8 mouse cellular contexts compared by ENCODE assay signal in the genomic region with DNA sequence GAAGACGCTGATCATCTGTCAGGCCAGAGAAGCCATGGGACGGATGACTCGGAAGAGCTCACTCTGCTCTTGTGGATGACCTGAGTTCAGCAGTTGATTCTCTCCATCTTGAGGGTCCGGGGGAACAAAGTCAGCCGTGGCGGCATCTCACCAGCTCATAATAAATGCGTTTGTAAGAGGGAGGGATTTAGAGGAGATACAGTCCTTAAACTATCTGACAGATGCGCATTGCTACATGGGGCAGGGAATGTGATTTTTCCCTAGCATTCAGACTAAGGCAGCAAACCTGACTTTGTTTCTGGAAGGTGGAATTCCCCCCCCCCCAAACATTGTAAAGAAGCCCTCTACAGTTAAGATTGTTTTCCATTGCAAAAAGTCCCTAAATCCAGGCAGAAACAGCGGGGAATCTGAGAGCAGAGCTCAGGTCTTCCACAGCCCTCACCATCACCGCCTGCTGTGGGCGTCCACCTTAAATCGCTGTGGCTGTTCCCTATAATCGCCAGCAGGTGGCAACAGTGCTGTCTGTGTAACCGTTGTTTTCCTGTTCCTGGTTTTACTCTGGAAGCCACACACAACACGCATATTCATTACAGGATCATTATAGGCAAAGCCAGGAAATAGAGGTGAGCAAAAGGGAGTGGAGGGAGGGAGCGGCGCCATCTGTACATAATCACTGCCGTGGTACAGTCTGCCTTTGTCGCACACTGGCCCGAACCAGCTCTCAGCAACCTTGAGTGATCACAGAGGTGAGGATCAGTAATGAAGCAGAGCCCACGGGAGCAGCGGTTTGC.
DNase-seq lines count a peak whose midpoint lies in the region; ATAC-seq and TF ChIP-seq lines count a peak whose summit lies in the region.

No protein-coding gene starts in this region.

- dilution Hi-C loops in CH12.LX (cut with MboI; ENCODE audit: extremely low pct_ligation_motif_present, extremely low pct_unique_long_range_greater_than_20kb, low sequenced_read_pairs) = no loop called here

- H3K9me3 ChIP-seq in CH12.LX (replicated peaks; ENCODE audit: low read length) = no peaks in the 10 kb centered on the region
- H3K9me3 ChIP-seq in forebrain, embryonic 10.5 days = no peaks in the 10 kb centered on the region
- H3K9me3 ChIP-seq in heart, embryonic 15.5 days (replicated peaks) = no peaks in the 10 kb centered on the region
- H3K9me3 ChIP-seq in liver, embryonic 12.5 days (replicated peaks) = no peaks in the 10 kb centered on the region
- no peaks in the 10 kb centered on the region for H3K9me3 ChIP-seq in stomach, embryonic 14.5 days (ENCODE audit: control insufficient read depth, low read depth, low read length)

- H3K27ac ChIP-seq in CH12.LX (ENCODE audit: insufficient read depth, low read depth) = no peak overlapping the region
- peak overlapping the region; percentile 63 for H3K27ac ChIP-seq in forebrain, embryonic 10.5 days
- H3K27ac ChIP-seq in heart, embryonic 15.5 days = peak overlapping the region; percentile 35; the same call in 1 of the 2 replicates
- no peak overlapping the region for H3K27ac ChIP-seq in liver, embryonic 12.5 days
- H3K27ac ChIP-seq in stomach, embryonic 14.5 days (ENCODE audit: low read length) = no peak overlapping the region

- H3K36me3 ChIP-seq in CH12.LX (replicated peaks in 1 of 2; ENCODE audit: control insufficient read depth in 1 of 2, insufficient read depth in 1 of 2, low read length in 1 of 2) = peaks cover 44 to 73% of the 10 kb centered on the region in 2 experiments
- H3K36me3 ChIP-seq in forebrain, embryonic 10.5 days (replicated peaks) = no peaks in the 10 kb centered on the region
- no peaks in the 10 kb centered on the region for H3K36me3 ChIP-seq in heart, embryonic 15.5 days
- no peaks in the 10 kb centered on the region for H3K36me3 ChIP-seq in liver, embryonic 12.5 days
- no peaks in the 10 kb centered on the region for H3K36me3 ChIP-seq in stomach, embryonic 14.5 days (ENCODE audit: control insufficient read depth, insufficient read depth, low read length)

- no peak overlapping the region for H3K4me3 ChIP-seq in CH12.LX (replicated peaks in 1 of 3; ENCODE audit: low read depth in 2 of 3, low read length in 2 of 3, poor library complexity in 1 of 3)
- H3K4me3 ChIP-seq in forebrain, embryonic 10.5 days = peak overlapping the region; percentile 42
- H3K4me3 ChIP-seq in heart, embryonic 15.5 days = peak overlapping the region; percentile 48
- peak overlapping the region; percentile 28; the same call in 1 of the 2 replicates for H3K4me3 ChIP-seq in liver, embryonic 12.5 days
- peak overlapping the region; percentile 10; the same call in 1 of the 2 replicates for H3K4me3 ChIP-seq in stomach, embryonic 14.5 days (ENCODE audit: low read depth, low read length)

- no peak overlapping the region for H3K9ac ChIP-seq in CH12.LX (ENCODE audit: insufficient read depth, low read depth)
- peak overlapping the region; percentile 55 for H3K9ac ChIP-seq in heart, embryonic 15.5 days
- H3K9ac ChIP-seq in liver, embryonic 12.5 days = no peak overlapping the region
- no peak overlapping the region for H3K9ac ChIP-seq in stomach, embryonic 14.5 days (replicated peaks; ENCODE audit: low read depth, low read length)

- no peak overlapping the region for H3K4me2 ChIP-seq in CH12.LX (ENCODE audit: insufficient read depth, low read depth, poor library complexity, severe bottlenecking)
- peak overlapping the region; percentile 77 for H3K4me2 ChIP-seq in heart, embryonic 15.5 days
- peak overlapping the region; percentile 58 for H3K4me2 ChIP-seq in liver, embryonic 12.5 days
- H3K4me2 ChIP-seq in stomach, embryonic 14.5 days (replicated peaks; ENCODE audit: low read depth, low read length) = peak overlapping the region; percentile 44

- peak; percentile 66 for DNase-seq in CH12.LX (ENCODE audit: extremely low read depth)
- DNase-seq in c-Kit-negative CD71-positive TER-119-positive erythroid progenitor cells, embryonic 14.5 days (ENCODE audit: low read depth, low spot score) = peak; percentile 6
- DNase-seq in forebrain, embryonic 10.5 days (ENCODE audit: extremely low spot score, low spot score) = peak; percentile 69
- peak; percentile 86 for DNase-seq in kidney, postnatal 14 days
- peak; percentile 33 to 50 for DNase-seq in natural killer cell, adult 2 months (ENCODE audit: low spot score in 2 of 2)

- WGBS in forebrain, embryonic 10.5 days = 30% methylated on average over 22 of the region's 22 CpGs
- 17% methylated on average over 22 of the region's 22 CpGs for WGBS in heart, embryonic 15.5 days
- 23% methylated on average over 22 of the region's 22 CpGs for WGBS in liver, embryonic 12.5 days (ENCODE audit: insufficient replicate concordance)
- 17% methylated on average over 22 of the region's 22 CpGs for WGBS in stomach, embryonic 14.5 days

- peaks cover 9% of the 10 kb centered on the region; the same call in 1 of the 2 replicates for H3K79me2 ChIP-seq in CH12.LX (replicated peaks; ENCODE audit: control insufficient read depth, extremely low read depth, insufficient read depth, poor library complexity, severe bottlenecking)

- peaks cover 0 to 35% of the 10 kb centered on the region in 2 experiments; a peak in 2 of 4 replicates for H3K4me1 ChIP-seq in CH12.LX (ENCODE audit: control insufficient read depth in 1 of 2, insufficient read depth in 2 of 2)
- peaks cover 13% of the 10 kb centered on the region for H3K4me1 ChIP-seq in forebrain, embryonic 10.5 days
- H3K4me1 ChIP-seq in heart, embryonic 15.5 days (replicated peaks) = peaks cover 11% of the 10 kb centered on the region; the same call in 1 of the 2 replicates
- H3K4me1 ChIP-seq in liver, embryonic 12.5 days = 0 out of 2 replicates have a peak, but pooled peaks cover 6% of the 10 kb centered on the region
- peaks cover 3% of the 10 kb centered on the region; the same call in 1 of the 2 replicates for H3K4me1 ChIP-seq in stomach, embryonic 14.5 days (ENCODE audit: control insufficient read depth, insufficient read depth, low read length)

- peak; percentile 73 to 77 for TF ChIP-seq CTCF in CH12.LX (conservative IDR thresholded peaks at IDR 0.05 in 1 of 2, IDR thresholded peaks at IDR 0.05 in 1 of 2; ENCODE audit: low read depth in 2 of 2, low read length in 2 of 2)

- TF ChIP-seq RAD21 in CH12.LX (IDR thresholded peaks at IDR 0.05; ENCODE audit: low read depth, low read length) = peak; percentile 70

- in situ Hi-C loops in CH12.LX (cut with MboI; ENCODE audit: low pct_ligation_motif_present, low pct_unique_long_range_greater_than_20kb, low sequenced_read_pairs) = loop anchor here (25.0 kb wide), 1 partner anchor 554 kb away; no protein-coding TSS in a partner anchor

- TF ChIP-seq POLR2A in CH12.LX (IDR thresholded peaks at IDR 0.05; ENCODE audit: low read depth, low read length) = no peak

- TF ChIP-seq EP300 in CH12.LX (IDR thresholded peaks at IDR 0.05; ENCODE audit: low read length) = no peak

- ATAC-seq in heart, embryonic 15.5 days (replicated peaks; ENCODE audit: insufficient number of reproducible peaks, insufficient read depth, low FRiP score, low read depth) = peak; percentile 74
- no peak for ATAC-seq in liver, embryonic 12.5 days
- ATAC-seq in stomach, embryonic 14.5 days (ENCODE audit: insufficient number of reproducible peaks, insufficient read depth, low FRiP score, low read depth) = peak; percentile 73; the same call in 1 of the 2 replicates

- H3K27me3 ChIP-seq in CH12.LX (replicated peaks) = no peaks in the 10 kb centered on the region
- no peaks in the 10 kb centered on the region; the same call in 1 of the 2 replicates for H3K27me3 ChIP-seq in forebrain, embryonic 10.5 days (ENCODE audit: poor library complexity, severe bottlenecking)
- H3K27me3 ChIP-seq in heart, embryonic 15.5 days = 0 out of 2 replicates have a peak, but pooled peaks cover 7% of the 10 kb centered on the region
- peaks cover 2% of the 10 kb centered on the region; the same call in 1 of the 2 replicates for H3K27me3 ChIP-seq in liver, embryonic 12.5 days (replicated peaks)
- no peaks in the 10 kb centered on the region for H3K27me3 ChIP-seq in stomach, embryonic 14.5 days (ENCODE audit: control insufficient read depth, insufficient read depth, low read length)

TF ChIP-seq in CH12.LX, 34 proteins besides CTCF, POLR2A, EP300 and RAD21:
- TF ChIP-seq SMC3 (IDR thresholded peaks at IDR 0.05; ENCODE audit: low read depth, low read length) (peak; percentile 88), ZC3H11A (IDR thresholded peaks at IDR 0.05; ENCODE audit: low read depth, low read length) (peak; percentile 58), GABPA (IDR thresholded peaks at IDR 0.05; ENCODE audit: insufficient replicate concordance, low read depth, low read length) (no peak), ELF1 (IDR thresholded peaks at IDR 0.05; ENCODE audit: low read depth, low read length) (0 out of 2 replicates have a peak, but pooled peaks have one; percentile 33)

Comparison
In these comparisons a context has a peak if more than half of its experiments do, and no peak if none do; other contexts are left out.
1. DNase-seq: peak in every context shown above with its lines; median percentile 86 in kidney, postnatal 14 days; 69 in forebrain, embryonic 10.5 days; 66 in CH12.LX; 42 in natural killer cell, adult 2 months; 6 in c-Kit-negative CD71-positive TER-119-positive erythroid progenitor cells, embryonic 14.5 days.
2. H3K27ac ChIP-seq: peak in forebrain, embryonic 10.5 days (single experiment) and heart, embryonic 15.5 days (single experiment); none in CH12.LX (single experiment), liver, embryonic 12.5 days (single experiment) and stomach, embryonic 14.5 days (single experiment).
3. H3K4me3 ChIP-seq: peak in forebrain, embryonic 10.5 days (single experiment), heart, embryonic 15.5 days (single experiment), liver, embryonic 12.5 days (single experiment) and stomach, embryonic 14.5 days (single experiment); none in CH12.LX (0 of 3).